Mouse (Mus musculus): ENCODE results near the gene Smg6. TPM values are rescaled to one million over a fixed set of nuclear protein-coding genes. Genes with fewer than 3 reads are reported as not detected.
A peak's percentile ranks its signal among the peaks of the same experiment; 100 is the strongest.

The Smg6 gene
- total and polyA plus RNA-seq, 2 experiments from 2014 or later, result 9.6 to 25.8 TPM

GRCm38 (mm10) chr11:75157901-75158300, 232.3 kb downstream of the Smg6 start:
- Histone ChIP-seq H3K4me1 (ENCODE audit: insufficient read depth) (no peaks in the 10 kb centered on the region), H3K4me3 (ENCODE audit: low read depth, low read length) (no peak overlapping the region), H3K9me3 (ENCODE audit: low read length) (no peaks in the 10 kb centered on the region), H3K4me2 (ENCODE audit: low read depth) (no peak overlapping the region), H3K36me3 (ENCODE audit: insufficient read depth) (peaks cover 29% of the 10 kb centered on the region), H3K9ac (no peak overlapping the region), H3K27me3 (ENCODE audit: insufficient read depth, low read length) (no peaks in the 10 kb centered on the region), H3K27ac (ENCODE audit: low read depth, low read length) (no peak overlapping the region)
- DNase-seq, result no peak
- ATAC-seq, result no peak
- 60% methylated on average over 2 of the region's 2 CpGs for WGBS
- no peak for TF ChIP-seq CTCF (IDR thresholded peaks at IDR 0.05; ENCODE audit: low read depth)

DNA sequence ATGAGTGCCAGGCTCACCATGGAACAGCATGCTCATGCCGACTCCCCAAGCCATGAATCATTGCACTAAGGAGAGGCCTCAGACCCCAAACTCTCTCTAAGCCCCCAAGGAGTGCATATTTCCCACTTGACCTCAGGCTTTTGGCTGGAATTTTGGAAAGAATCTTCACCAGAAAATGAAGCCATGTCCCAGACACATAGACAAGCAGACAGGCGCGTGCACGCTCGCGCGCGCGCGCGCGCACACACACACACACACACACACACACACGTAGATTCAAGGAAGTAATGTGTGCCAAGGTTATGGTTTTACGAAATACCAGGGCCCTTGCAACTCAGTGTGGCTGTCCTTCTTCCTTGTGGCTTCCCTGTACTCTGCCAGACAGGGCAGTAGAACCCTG, 232.8 kb downstream of the Smg6 start:
- no peak for ATAC-seq
- DNase-seq, result no peak
- H3K27ac ChIP-seq (ENCODE audit: low read depth, low read length), result no peak overlapping the region
- H3K36me3 ChIP-seq (ENCODE audit: insufficient read depth), result peaks cover 35% of the 10 kb centered on the region
- no peaks in the 10 kb centered on the region for H3K4me1 ChIP-seq (ENCODE audit: insufficient read depth)
- H3K4me2 ChIP-seq (ENCODE audit: low read depth), result no peak overlapping the region
- H3K9ac ChIP-seq, result no peak overlapping the region
- H3K4me3 ChIP-seq (ENCODE audit: low read depth, low read length), result no peak overlapping the region
- 92% methylated on average over 14 of the region's 14 CpGs for WGBS
- TF ChIP-seq CTCF (IDR thresholded peaks at IDR 0.05; ENCODE audit: low read depth), result no peak
- H3K27me3 ChIP-seq (ENCODE audit: insufficient read depth, low read length), result peaks cover 4% of the 10 kb centered on the region; the same call in 1 of the 2 replicates
- no peaks in the 10 kb centered on the region for H3K9me3 ChIP-seq (ENCODE audit: low read length)

GRCm38 (mm10) chr11:75159564-75159963, 233.9 kb downstream of the Smg6 start:
- H3K4me3 ChIP-seq (ENCODE audit: low read depth, low read length), result no peak overlapping the region
- H3K4me2 ChIP-seq (ENCODE audit: low read depth), result no peak overlapping the region
- H3K9me3 ChIP-seq (ENCODE audit: low read length), result no peaks in the 10 kb centered on the region
- TF ChIP-seq CTCF (IDR thresholded peaks at IDR 0.05; ENCODE audit: low read depth), result peak; percentile 44; the same call in 1 of the 2 replicates
- no peak overlapping the region for H3K9ac ChIP-seq
- peaks cover 14% of the 10 kb centered on the region; the same call in 1 of the 2 replicates for H3K27me3 ChIP-seq (ENCODE audit: insufficient read depth, low read length)
- 65% methylated on average over 2 of the region's 2 CpGs for WGBS
- DNase-seq, result no peak
- no peaks in the 10 kb centered on the region for H3K4me1 ChIP-seq (ENCODE audit: insufficient read depth)
- no peak for ATAC-seq
- H3K36me3 ChIP-seq (ENCODE audit: insufficient read depth), result peaks cover 38% of the 10 kb centered on the region
- no peak overlapping the region for H3K27ac ChIP-seq (ENCODE audit: low read depth, low read length)

DNA sequence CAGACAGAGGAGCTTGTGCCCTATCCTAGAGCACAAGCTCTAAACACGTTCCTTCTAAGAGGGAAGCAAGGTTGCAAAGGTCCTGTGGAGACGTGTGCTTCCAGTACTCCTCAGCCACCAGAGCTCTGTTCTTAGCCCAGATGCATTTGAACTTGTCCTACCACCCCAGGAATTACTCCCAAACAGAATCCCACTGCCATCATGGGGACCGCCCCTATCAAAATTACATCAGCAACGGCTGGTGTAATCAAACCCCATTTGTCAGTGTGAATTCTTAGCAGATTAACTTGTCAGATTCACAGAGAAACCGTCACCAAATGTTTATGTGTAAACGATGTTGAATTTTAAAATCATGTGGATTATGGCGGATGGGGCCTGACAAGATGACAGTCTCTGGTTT, 235.3 kb downstream of the Smg6 start:
- Histone ChIP-seq H3K36me3 (ENCODE audit: insufficient read depth) (peaks cover 35% of the 10 kb centered on the region), H3K4me1 (ENCODE audit: insufficient read depth) (no peaks in the 10 kb centered on the region), H3K4me3 (ENCODE audit: low read depth, low read length) (no peak overlapping the region), H3K9ac (no peak overlapping the region), H3K9me3 (ENCODE audit: low read length) (no peaks in the 10 kb centered on the region), H3K4me2 (ENCODE audit: low read depth) (no peak overlapping the region), H3K27me3 (ENCODE audit: insufficient read depth, low read length) (peaks cover 27% of the 10 kb centered on the region), H3K27ac (ENCODE audit: low read depth, low read length) (no peak overlapping the region)
- WGBS, result 74% methylated on average over 7 of the region's 7 CpGs
- no peak for TF ChIP-seq CTCF (IDR thresholded peaks at IDR 0.05; ENCODE audit: low read depth)
- DNase-seq (no peak), ATAC-seq (no peak)

DNA sequence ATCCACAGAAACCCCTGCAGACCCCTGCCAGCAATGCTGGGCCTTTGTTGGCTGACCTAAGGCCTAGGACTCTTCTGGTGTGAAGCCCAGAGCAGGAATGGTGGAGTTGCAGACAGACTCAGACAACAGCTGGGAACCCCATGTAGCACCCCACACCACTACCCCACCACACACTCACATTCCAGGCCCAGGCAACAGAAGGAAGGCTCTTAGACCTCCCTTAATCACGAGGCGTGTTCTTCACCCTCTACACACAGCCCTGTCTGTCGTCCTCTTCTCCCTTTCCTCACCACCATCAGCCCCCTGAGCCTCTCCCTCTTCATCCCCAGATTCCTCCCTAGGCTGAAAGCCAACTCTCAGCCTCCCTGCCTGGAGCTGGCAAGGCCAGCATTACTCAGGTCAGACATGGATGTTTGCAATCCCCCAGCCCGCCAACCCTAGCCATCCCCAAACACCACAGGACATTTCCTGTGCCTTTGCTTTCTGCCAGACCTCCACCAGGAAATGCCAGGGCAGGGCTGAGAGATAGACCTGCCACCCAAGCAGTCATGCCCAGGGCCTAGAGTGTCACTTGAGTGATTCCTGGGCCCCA, 235.9 kb downstream of the Smg6 start:
- 60% methylated on average over 4 of the region's 4 CpGs for WGBS
- Histone ChIP-seq H3K36me3 (ENCODE audit: insufficient read depth) (peaks cover 32% of the 10 kb centered on the region), H3K4me2 (ENCODE audit: low read depth) (no peak overlapping the region), H3K27ac (ENCODE audit: low read depth, low read length) (no peak overlapping the region), H3K9me3 (ENCODE audit: low read length) (no peaks in the 10 kb centered on the region), H3K4me3 (ENCODE audit: low read depth, low read length) (no peak overlapping the region), H3K27me3 (ENCODE audit: insufficient read depth, low read length) (peaks cover 31% of the 10 kb centered on the region), H3K9ac (no peak overlapping the region), H3K4me1 (ENCODE audit: insufficient read depth) (no peaks in the 10 kb centered on the region)
- TF ChIP-seq CTCF (IDR thresholded peaks at IDR 0.05; ENCODE audit: low read depth), result no peak
- ATAC-seq (no peak), DNase-seq (no peak)

GRCm38 (mm10) chr11:75162591-75163080, 237.0 kb downstream of the Smg6 start:
- DNase-seq, result no peak
- Histone ChIP-seq H3K27ac (ENCODE audit: low read depth, low read length) (no peak overlapping the region), H3K9me3 (ENCODE audit: low read length) (no peaks in the 10 kb centered on the region), H3K4me2 (ENCODE audit: low read depth) (no peak overlapping the region), H3K36me3 (ENCODE audit: insufficient read depth) (peaks cover 28% of the 10 kb centered on the region), H3K9ac (no peak overlapping the region), H3K4me3 (ENCODE audit: low read depth, low read length) (no peak overlapping the region), H3K4me1 (ENCODE audit: insufficient read depth) (no peaks in the 10 kb centered on the region), H3K27me3 (ENCODE audit: insufficient read depth, low read length) (peaks cover 35% of the 10 kb centered on the region)
- 93% methylated on average over 12 of the region's 12 CpGs for WGBS
- no peak for ATAC-seq
- no peak for TF ChIP-seq CTCF (IDR thresholded peaks at IDR 0.05; ENCODE audit: low read depth)

GRCm38 (mm10) chr11:75163379-75163778, 237.8 kb downstream of the Smg6 start:
- DNase-seq (no peak), ATAC-seq (no peak)
- Histone ChIP-seq H3K4me3 (ENCODE audit: low read depth, low read length) (no peak overlapping the region), H3K27me3 (ENCODE audit: insufficient read depth, low read length) (peaks cover 43% of the 10 kb centered on the region), H3K4me2 (ENCODE audit: low read depth) (no peak overlapping the region), H3K9me3 (ENCODE audit: low read length) (no peaks in the 10 kb centered on the region), H3K9ac (no peak overlapping the region), H3K27ac (ENCODE audit: low read depth, low read length) (no peak overlapping the region), H3K4me1 (ENCODE audit: insufficient read depth) (no peaks in the 10 kb centered on the region), H3K36me3 (ENCODE audit: insufficient read depth) (peaks cover 28% of the 10 kb centered on the region)
- no peak for TF ChIP-seq CTCF (IDR thresholded peaks at IDR 0.05; ENCODE audit: low read depth)
- 91% methylated on average over 6 of the region's 6 CpGs for WGBS
